Comparison of ENCODE assay signal across 17 mouse cellular contexts in the genomic region with DNA sequence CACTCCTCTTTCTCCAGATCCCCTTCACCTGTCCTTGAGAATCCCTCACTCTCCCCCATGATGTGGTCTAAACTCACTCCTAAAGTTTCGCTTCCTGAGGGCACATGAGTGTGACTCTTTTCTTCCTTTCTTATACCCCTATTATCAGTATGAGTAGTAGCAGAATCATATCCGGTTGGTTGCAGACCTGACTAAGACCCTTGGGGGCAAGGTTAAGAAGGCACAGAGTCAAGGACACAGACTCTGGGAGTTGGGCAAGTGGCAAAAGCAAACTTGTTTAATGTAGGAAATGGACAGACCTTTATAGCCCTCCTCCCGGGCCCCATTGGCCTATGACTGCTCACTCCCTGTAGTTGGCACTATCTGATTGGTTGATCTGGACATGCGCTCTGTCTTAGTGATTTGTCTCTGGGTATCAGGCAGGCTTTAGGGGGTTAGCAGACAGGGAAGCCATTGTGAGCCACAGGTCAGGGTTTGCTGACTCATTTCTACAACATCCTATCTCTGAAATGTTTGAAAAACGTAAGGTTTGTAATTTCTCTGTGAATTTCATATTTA.
"Had no signal": no experiment of that assay in that cellular context is flagged by ENCODE, and none has a peak within 500 bp of the region (broad histone marks: within the 10 kb centered on the region; RNA-seq: fewer than 3 reads in every experiment).

No protein-coding gene starts in this region.

- H3K9me3 ChIP-seq: liver, embryonic 12.5 days; liver, embryonic 15.5 days; midbrain, embryonic 10.5 days had no signal

- H3K4me3 ChIP-seq: limb, embryonic 13.5 days; liver, embryonic 12.5 days; liver, embryonic 15.5 days; midbrain, embryonic 10.5 days; midbrain, embryonic 13.5 days; myocyte; neural tube, embryonic 13.5 days had no signal

- H3K4me1 ChIP-seq: liver, embryonic 12.5 days; liver, embryonic 15.5 days; midbrain, embryonic 10.5 days; midbrain, embryonic 13.5 days; neural tube, embryonic 13.5 days had no signal

- H3K9ac ChIP-seq: limb, embryonic 13.5 days; liver, embryonic 12.5 days; liver, embryonic 15.5 days; midbrain, embryonic 13.5 days; neural tube, embryonic 13.5 days had no signal

- DNase-seq: kidney, adult 9 months; kidney, postnatal 14 days; kidney, postnatal 4 days; liver; lung, adult 2 months; lung, postnatal 14 days; lung, postnatal 4 days; thymus, adult 2 months; thymus, postnatal 14 days; thymus, postnatal 4 days had no signal

- H3K27me3 ChIP-seq: limb, embryonic 13.5 days; liver, embryonic 12.5 days; liver, embryonic 15.5 days; midbrain, embryonic 13.5 days; neural tube, embryonic 13.5 days had no signal

- H3K27ac ChIP-seq: limb, embryonic 13.5 days; liver, embryonic 12.5 days; liver, embryonic 15.5 days; midbrain, embryonic 10.5 days; midbrain, embryonic 13.5 days; neural tube, embryonic 13.5 days had no signal

- H3K36me3 ChIP-seq: limb, embryonic 13.5 days; liver, embryonic 12.5 days; liver, embryonic 15.5 days; midbrain, embryonic 10.5 days; midbrain, embryonic 13.5 days; neural tube, embryonic 13.5 days had no signal
